Mouse (Mus musculus) liver, adult 2 months (tissue): ENCODE results near the gene Nt5c2.

ENCODE experiments used
- CTCF ChIP-seq: fragments of 200-500 bp; IDR thresholded peaks from 2 replicates; pipeline ENCODE4 v1.5.1; 2011; ENCODE audit warnings: low read depth, low read length, control low read depth
- POLR2A ChIP-seq: fragments of 200-500 bp; IDR thresholded peaks from 2 replicates; pipeline ENCODE4 v1.6.1; 2011; ENCODE audit warnings: low read length, control low read depth; ENCODE audit not compliant: insufficient read depth; ENCODE audit errors: extremely low read depth

DNA sequence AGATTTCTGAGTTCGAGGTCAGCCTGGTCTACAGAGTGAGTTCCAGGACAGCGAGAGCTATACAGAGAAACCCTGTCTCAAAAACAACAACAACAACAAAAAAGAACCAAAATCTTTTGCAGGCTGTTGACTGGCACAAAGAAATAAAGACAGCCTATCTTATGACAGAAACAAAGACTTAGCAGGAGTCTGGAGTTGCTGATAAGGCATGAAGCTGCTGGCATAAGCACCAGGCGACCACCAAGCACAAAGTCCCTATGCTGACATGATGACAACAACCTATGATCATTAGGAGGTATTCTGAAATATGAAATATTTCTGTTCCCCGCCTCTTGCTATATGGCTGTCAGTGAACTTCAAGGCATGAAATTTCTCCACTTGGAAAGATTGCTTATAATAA is 16.0 kb downstream of the Nt5c2 start:
- TF ChIP-seq POLR2A (no peak), CTCF (no peak)
